Mouse (Mus musculus): Measurements from ENCODE around the gene Il34. TPM values are rescaled to one million over a fixed set of nuclear protein-coding genes. Genes with fewer than 3 reads are reported as not detected.

Gene Il34
- polyA plus RNA-seq, 2 experiments from 2014 or later, result not detected

- ATAC-seq, result no peak
Observed at GRCm38 (mm10) chr8:110776335-110776734, 29.4 kb downstream of the Il34 start.

GRCm38 (mm10) chr8:110775721-110776120 is 30.0 kb downstream of the Il34 start:
- no peak for ATAC-seq

- no peak for ATAC-seq
Observed at GRCm38 (mm10) chr8:110775316-110775715, 30.4 kb downstream of the Il34 start.

- ATAC-seq, result no peak
Observed at GRCm38 (mm10) chr8:110774725-110775124, 31.0 kb downstream of the Il34 start.

- no peak for ATAC-seq
Observed at GRCm38 (mm10) chr8:110774047-110774446, 31.7 kb downstream of the Il34 start.

- no peak for ATAC-seq
Observed at GRCm38 (mm10) chr8:110772452-110772851, 33.3 kb downstream of the Il34 start.

- no peak for ATAC-seq
Observed at GRCm38 (mm10) chr8:110767261-110767660, 38.5 kb downstream of the Il34 start.

GRCm38 (mm10) chr8:110764671-110765070 is 41.1 kb downstream of the Il34 start:
- ATAC-seq, result no peak

- ATAC-seq, result no peak
Observed at GRCm38 (mm10) chr8:110761988-110762387, 43.7 kb downstream of the Il34 start.

GRCm38 (mm10) chr8:110761185-110761584 is 44.5 kb downstream of the Il34 start:
- no peak for ATAC-seq

GRCm38 (mm10) chr8:110760280-110760940 is 45.3 kb downstream of the Il34 start:
- ATAC-seq, result no peak

GRCm38 (mm10) chr8:110756196-110756595 is 49.5 kb downstream of the Il34 start:
- no peak for ATAC-seq

GRCm38 (mm10) chr8:110755511-110756170 is 50.1 kb downstream of the Il34 start:
- no peak for ATAC-seq

- ATAC-seq, result no peak
Observed at GRCm38 (mm10) chr8:110754713-110755112, 51.0 kb downstream of the Il34 start.

GRCm38 (mm10) chr8:110751490-110751889 is 54.2 kb downstream of the Il34 start:
- no peak for ATAC-seq

GRCm38 (mm10) chr8:110750269-110750668 is 55.5 kb downstream of the Il34 start:
- ATAC-seq, result no peak

- no peak for ATAC-seq
Observed at GRCm38 (mm10) chr8:110749500-110750170, 56.1 kb downstream of the Il34 start.

- ATAC-seq, result no peak
Observed at GRCm38 (mm10) chr8:110746661-110747060, 59.1 kb downstream of the Il34 start.

- no peak for ATAC-seq
Observed at GRCm38 (mm10) chr8:110745162-110745561, 60.6 kb downstream of the Il34 start.

- ATAC-seq, result no peak
Observed at GRCm38 (mm10) chr8:110742452-110742818, 63.3 kb downstream of the Il34 start.

- no peak for ATAC-seq
Observed at GRCm38 (mm10) chr8:110741816-110742451, 63.8 kb downstream of the Il34 start.

GRCm38 (mm10) chr8:110740629-110741175 is 65.0 kb downstream of the Il34 start:
- no peak for ATAC-seq

- no peak for ATAC-seq
Observed at GRCm38 (mm10) chr8:110738591-110739195, 67.0 kb downstream of the Il34 start.
